Mouse (Mus musculus) layer of hippocampus, postnatal 25 days (tissue): ENCODE measurements around the gene Vmn2r76. TPM values are rescaled to one million over a fixed set of nuclear protein-coding genes. Genes with fewer than 3 reads are reported as not detected.
"Not testable (repeated sequence)": the region's sequence is repeated elsewhere in the genome, so short reads cannot be mapped to it uniquely, and the experiment has no call there.

ENCODE experiments used
- DNase-seq, 2 experiments: peaks; one replicate each; pipeline ENCODE4 v3.0.0; 2022; ENCODE audit warnings: mixed read lengths in 2 of 2, low spot score in 1 of 2; ENCODE audit errors: extremely low spot score in 1 of 2
- total RNA-seq, 2 experiments: library from RNA; stranded (reverse); gene quantifications; 2 replicates each; pipeline ENCODE4 v1.2.3; 2021

Vmn2r76 gene
- total RNA-seq = not detected

DNA sequence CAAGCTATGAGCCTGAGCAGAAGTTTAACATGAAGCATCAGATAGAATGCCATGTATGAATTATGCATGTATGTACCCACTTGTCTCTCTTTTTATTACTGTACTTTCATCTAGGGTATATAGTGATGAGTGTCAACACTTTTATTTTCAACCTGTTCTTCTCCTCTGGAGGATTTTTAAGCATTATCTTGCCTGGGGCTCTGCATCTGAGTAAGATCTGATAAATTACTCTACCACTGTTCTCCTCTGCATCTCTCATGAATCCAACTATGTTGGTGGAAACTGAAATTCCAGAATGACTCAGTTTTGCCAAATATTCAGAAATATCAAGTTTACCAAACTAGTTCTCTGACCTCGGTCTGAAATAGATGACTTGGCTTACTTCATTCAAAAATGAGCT lies at the start of gene Vmn2r76:
Gene Vmn2r76, minus strand, starts transcription at position 101 of the 400 bp plus-strand sequence.
- DNase-seq = no peak

DNA sequence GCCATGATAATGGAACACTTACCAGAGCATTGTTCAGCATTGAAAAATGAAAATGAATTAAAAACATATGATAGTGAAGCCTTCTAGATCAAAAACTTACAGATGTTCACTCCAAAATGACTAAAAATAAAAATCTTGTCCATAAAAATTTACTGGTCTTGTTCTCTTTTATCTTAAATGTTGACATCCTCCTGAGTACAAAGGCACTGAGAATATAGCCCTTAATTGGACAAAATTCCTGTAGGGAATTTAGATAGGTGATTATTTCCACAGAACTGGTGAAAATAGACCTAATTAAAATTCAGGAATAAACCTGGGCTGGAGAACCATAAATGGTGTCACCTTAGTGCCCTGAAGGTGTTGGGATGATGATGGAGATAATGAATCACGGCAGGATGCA lies 31.0 kb upstream of the Vmn2r76 start, which contains the start of gene Olfr310:
Gene Olfr310, minus strand, starts transcription at position 101 of the 400 bp plus-strand sequence.
- no peak for DNase-seq

DNA sequence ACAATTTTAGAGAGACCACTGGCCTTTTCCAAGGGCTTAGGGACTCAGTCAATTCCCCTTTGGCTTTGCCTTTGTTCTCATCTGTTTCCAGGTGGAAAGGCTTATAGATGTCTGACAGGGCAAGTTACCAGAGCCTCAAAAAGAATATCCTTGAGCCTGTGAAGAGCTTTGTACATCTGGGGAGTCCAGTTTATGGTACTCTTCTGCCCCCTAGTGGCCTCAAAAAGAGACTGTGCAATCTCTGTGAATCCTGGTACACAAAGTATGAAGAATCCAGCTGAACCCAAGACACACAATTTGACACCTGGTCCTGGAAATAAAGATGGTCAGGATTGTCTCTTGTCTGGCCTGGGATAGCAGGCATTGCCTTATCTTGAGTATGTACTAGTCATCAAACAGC lies 34.8 kb downstream of the Vmn2r76 start:
- DNase-seq = no peak

DNA sequence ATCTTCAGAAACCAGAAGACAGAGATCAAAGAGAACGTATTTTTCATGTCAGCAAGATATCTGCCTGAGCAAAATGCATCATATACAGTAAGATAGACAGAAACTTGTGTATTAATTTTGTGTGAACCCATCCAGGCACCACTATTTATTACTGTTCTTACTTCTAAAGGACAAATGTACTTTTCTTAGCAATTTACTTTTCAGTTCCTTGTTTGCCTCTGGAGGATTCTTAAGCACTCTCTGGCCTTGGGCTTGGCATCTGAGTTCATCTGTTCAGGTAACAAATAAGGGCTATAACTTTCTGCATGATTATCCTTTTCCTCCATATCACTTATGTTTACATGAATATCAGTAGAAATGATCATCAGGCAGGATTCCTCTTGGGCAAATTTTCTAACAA lies 74.4 kb downstream of the Vmn2r76 start, which contains the start of gene Vmn2r75:
Gene Vmn2r75, minus strand, starts transcription at position 101 of the 400 bp plus-strand sequence.
- not testable (repeated sequence) for DNase-seq

Other genes starting within 250 kb of the Vmn2r76 start
- gene Vmn2r75, start 74.5 kb downstream of the Vmn2r76 start, total RNA-seq = not detected
- not detected for gene Olfr310, start 30.9 kb upstream of the Vmn2r76 start, total RNA-seq
- not detected for gene Olfr309, start 67.4 kb upstream of the Vmn2r76 start, total RNA-seq
- gene Olfr308, start 79.3 kb upstream of the Vmn2r76 start, total RNA-seq = not detected
- gene Olfr307, start 91.3 kb upstream of the Vmn2r76 start, total RNA-seq = not detected
- not detected for gene Olfr305, start 120.6 kb upstream of the Vmn2r76 start, total RNA-seq
- gene Olfr304, start 140.3 kb upstream of the Vmn2r76 start, total RNA-seq = not detected
- not detected for gene Olfr303, start 151.5 kb upstream of the Vmn2r76 start, total RNA-seq
- not detected for gene Olfr301, start 157.5 kb upstream of the Vmn2r76 start, total RNA-seq
- gene Olfr299, start 213.6 kb upstream of the Vmn2r76 start, total RNA-seq = not detected
- gene Olfr298, start 246.2 kb upstream of the Vmn2r76 start, total RNA-seq = not detected